Mouse (Mus musculus): ENCODE results near the gene Ppp2r5d. TPM values are rescaled to one million over a fixed set of nuclear protein-coding genes. Genes with fewer than 3 reads are reported as not detected.

Gene Ppp2r5d
- polyA plus RNA-seq (2015; fragmentation: Nextera tagmentation; extraction: Ambion mirVana) = 96.7 and 105 TPM in 2 replicates

DNA sequence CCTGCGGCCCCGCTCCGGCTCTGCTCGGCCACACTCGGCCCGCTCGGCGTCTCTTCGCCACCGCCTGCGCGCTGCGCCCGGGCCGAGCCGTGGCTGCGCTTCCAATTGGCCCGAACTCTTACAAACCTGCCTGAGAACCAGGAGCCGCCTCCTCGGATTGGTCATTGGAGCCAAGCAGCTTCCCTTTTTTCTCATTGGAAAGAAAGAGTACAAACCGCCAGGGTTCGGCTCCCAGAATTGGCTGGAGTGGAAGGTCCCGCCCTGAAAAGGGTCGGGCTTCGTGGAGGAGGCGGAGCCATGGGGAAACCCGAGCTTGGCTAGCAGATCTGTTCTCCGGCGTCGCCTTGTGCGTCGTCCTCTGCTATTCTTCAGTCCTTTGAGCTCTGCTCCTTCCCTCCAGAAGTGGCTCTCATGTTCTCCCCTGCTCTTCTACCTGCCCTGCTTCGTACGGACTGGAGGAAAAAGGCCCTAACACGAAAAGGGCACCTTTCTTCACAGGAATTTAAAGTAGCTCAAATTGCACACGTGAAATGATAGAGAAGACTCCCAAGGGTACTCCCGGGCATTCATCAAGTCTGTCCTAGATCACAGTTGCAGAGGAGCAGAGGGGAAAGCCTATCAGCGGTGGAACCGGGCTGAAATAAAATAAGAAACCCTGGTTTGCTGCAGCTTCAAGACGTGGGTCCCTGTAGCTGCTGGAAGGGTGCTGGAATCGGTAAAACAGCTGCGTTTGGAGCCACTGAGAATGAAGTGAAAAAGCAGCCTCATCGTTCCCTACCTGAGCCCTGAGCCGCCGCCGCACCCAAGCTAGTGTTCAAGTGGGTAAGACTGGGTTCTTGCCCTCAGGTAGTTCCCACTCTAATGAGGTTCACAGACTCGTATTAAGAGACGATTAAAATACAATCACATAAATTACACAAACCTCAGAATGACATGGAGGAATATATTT is at the start of gene Ppp2r5d:
Gene Ppp2r5d (minus strand): TSS at position 225 of the 949 bp plus-strand sequence.
- H3K27ac ChIP-seq = peak within 1 kb of the TSS; percentile 98
- ATAC-seq (replicated peaks; ENCODE audit: low FRiP score) = peak; percentile 97
- no peaks in the 10 kb centered on the region for H3K9me3 ChIP-seq (replicated peaks)
- H3K27me3 ChIP-seq = no peaks in the 10 kb centered on the region
- peak within 1 kb of the TSS; percentile 94 for H3K9ac ChIP-seq
- peak within 1 kb of the TSS; percentile 78 for H3K4me2 ChIP-seq
- peak within 1 kb of the TSS; percentile 93 for H3K4me3 ChIP-seq (replicated peaks)
- under 1% methylated on average over 48 of the region's 48 CpGs for WGBS
- 0 out of 2 replicates have a peak, but pooled peaks cover 7% of the 10 kb centered on the region for H3K36me3 ChIP-seq
- H3K4me1 ChIP-seq = peaks cover 40% of the 10 kb centered on the region

- peak; percentile 99 for ATAC-seq (replicated peaks; ENCODE audit: low FRiP score)
- Histone ChIP-seq H3K27ac (peak within 1 kb of the TSS; percentile 95), H3K4me3 (replicated peaks) (peak within 1 kb of the TSS; percentile 94), H3K4me2 (peak within 1 kb of the TSS; percentile 80), H3K9me3 (replicated peaks) (no peaks in the 10 kb centered on the region), H3K4me1 (peaks cover 19% of the 10 kb centered on the region), H3K36me3 (peaks cover 11% of the 10 kb centered on the region), H3K9ac (peak within 1 kb of the TSS; percentile 69), H3K27me3 (no peaks in the 10 kb centered on the region)
- WGBS = under 1% methylated on average over 58 of the region's 58 CpGs
Observed at GRCm38 (mm10) chr17:46751794-46752556, 47.1 kb upstream of the Ppp2r5d start, which contains the start of gene Cnpy3. Cnpy3 (minus strand) TSS chr17:46752214.

GRCm38 (mm10) chr17:46751056-46751793 is 46.3 kb upstream of the Ppp2r5d start:
- no peak for ATAC-seq (replicated peaks; ENCODE audit: low FRiP score)
- 18% methylated on average over 16 of the region's 16 CpGs for WGBS

GRCm38 (mm10) chr17:46750580-46750979 is 45.7 kb upstream of the Ppp2r5d start:
- peaks cover 19% of the 10 kb centered on the region for H3K4me1 ChIP-seq
- peak overlapping the region; percentile 94 for H3K4me3 ChIP-seq (replicated peaks)
- peaks cover 25% of the 10 kb centered on the region for H3K36me3 ChIP-seq
- H3K27ac ChIP-seq = peak overlapping the region; percentile 95; the same call in 1 of the 2 replicates
- H3K4me2 ChIP-seq = peak overlapping the region; percentile 80
- H3K9ac ChIP-seq = peak overlapping the region; percentile 69; the same call in 1 of the 2 replicates
- ATAC-seq (replicated peaks; ENCODE audit: low FRiP score) = no peak
- H3K9me3 ChIP-seq (replicated peaks) = no peaks in the 10 kb centered on the region
- H3K27me3 ChIP-seq = no peaks in the 10 kb centered on the region
- 86% methylated on average over 4 of the region's 4 CpGs for WGBS

More at GRCm38 (mm10) chr17:46751056-46751793, 46.3 kb upstream of the Ppp2r5d start:
- no peaks in the 10 kb centered on the region for H3K9me3 ChIP-seq (replicated peaks)
- H3K36me3 ChIP-seq = peaks cover 18% of the 10 kb centered on the region
- peaks cover 19% of the 10 kb centered on the region for H3K4me1 ChIP-seq
- H3K4me3 ChIP-seq (replicated peaks) = peak overlapping the region; percentile 94
- peak overlapping the region; percentile 69 for H3K9ac ChIP-seq
- peak overlapping the region; percentile 95 for H3K27ac ChIP-seq
- H3K4me2 ChIP-seq = peak overlapping the region; percentile 80
- no peaks in the 10 kb centered on the region for H3K27me3 ChIP-seq

- no peak overlapping the region for H3K4me3 ChIP-seq (replicated peaks)
- no peaks in the 10 kb centered on the region for H3K9me3 ChIP-seq (replicated peaks)
- WGBS = 87% methylated on average over 5 of the region's 5 CpGs
Observed at GRCm38 (mm10) chr17:46749282-46749681, 44.4 kb upstream of the Ppp2r5d start.

GRCm38 (mm10) chr17:46747806-46748205 is 42.9 kb upstream of the Ppp2r5d start:
- no peak overlapping the region for H3K4me3 ChIP-seq (replicated peaks)

More at GRCm38 (mm10) chr17:46749282-46749681, 44.4 kb upstream of the Ppp2r5d start:
- no peak overlapping the region for H3K9ac ChIP-seq
- H3K4me1 ChIP-seq = peaks cover 19% of the 10 kb centered on the region
- no peaks in the 10 kb centered on the region for H3K27me3 ChIP-seq
- no peak overlapping the region for H3K4me2 ChIP-seq
- H3K36me3 ChIP-seq = peaks cover 35% of the 10 kb centered on the region
- H3K27ac ChIP-seq = no peak overlapping the region
- ATAC-seq (replicated peaks; ENCODE audit: low FRiP score) = no peak

GRCm38 (mm10) chr17:46747234-46747633 is 42.3 kb upstream of the Ppp2r5d start:
- Histone ChIP-seq H3K4me3 (replicated peaks) (no peak overlapping the region), H3K4me2 (no peak overlapping the region), H3K27ac (no peak overlapping the region), H3K27me3 (no peaks in the 10 kb centered on the region), H3K4me1 (peaks cover 14% of the 10 kb centered on the region), H3K9me3 (replicated peaks) (no peaks in the 10 kb centered on the region), H3K36me3 (peaks cover 56% of the 10 kb centered on the region), H3K9ac (no peak overlapping the region)
- 87% methylated on average over 8 of the region's 8 CpGs for WGBS
- no peak for ATAC-seq (replicated peaks; ENCODE audit: low FRiP score)

More at GRCm38 (mm10) chr17:46747806-46748205, 42.9 kb upstream of the Ppp2r5d start:
- Histone ChIP-seq H3K27me3 (no peaks in the 10 kb centered on the region), H3K9me3 (replicated peaks) (no peaks in the 10 kb centered on the region), H3K36me3 (peaks cover 50% of the 10 kb centered on the region), H3K4me1 (peaks cover 19% of the 10 kb centered on the region), H3K4me2 (no peak overlapping the region), H3K9ac (no peak overlapping the region), H3K27ac (no peak overlapping the region)
- no peak for ATAC-seq (replicated peaks; ENCODE audit: low FRiP score)
- 98% methylated on average over 2 of the region's 2 CpGs for WGBS

DNA sequence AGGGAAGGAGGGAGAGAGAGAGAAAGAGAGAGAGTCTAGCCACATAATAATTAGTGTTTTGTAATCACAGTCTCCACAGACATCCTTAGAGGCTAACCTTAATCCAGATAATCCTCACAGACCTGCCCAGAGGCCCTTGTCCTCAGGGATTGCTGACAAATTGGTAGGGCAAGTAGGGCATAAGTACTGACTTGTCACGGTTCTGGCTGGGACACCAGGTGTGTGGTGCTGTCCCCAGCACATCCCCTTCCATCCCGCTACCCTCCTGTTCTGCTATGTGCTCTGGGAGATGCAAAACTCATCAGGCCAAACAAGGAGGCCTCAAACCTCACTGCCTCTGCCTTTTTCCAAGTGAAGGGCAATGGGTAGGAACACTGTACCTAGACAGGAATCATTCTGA is 40.6 kb upstream of the Ppp2r5d start:
- Histone ChIP-seq H3K4me1 (peaks cover 4% of the 10 kb centered on the region), H3K36me3 (peaks cover 66% of the 10 kb centered on the region), H3K4me2 (no peak overlapping the region), H3K9me3 (replicated peaks) (no peaks in the 10 kb centered on the region), H3K9ac (no peak overlapping the region), H3K4me3 (replicated peaks) (no peak overlapping the region), H3K27me3 (no peaks in the 10 kb centered on the region), H3K27ac (no peak overlapping the region)
- ATAC-seq (replicated peaks; ENCODE audit: low FRiP score) = no peak
- WGBS = 95% methylated on average over 2 of the region's 2 CpGs

GRCm38 (mm10) chr17:46742986-46743385 is 38.1 kb upstream of the Ppp2r5d start:
- peaks cover 63% of the 10 kb centered on the region for H3K36me3 ChIP-seq
- H3K27ac ChIP-seq = no peak overlapping the region
- no peak overlapping the region for H3K9ac ChIP-seq
- H3K9me3 ChIP-seq (replicated peaks) = no peaks in the 10 kb centered on the region
- ATAC-seq (replicated peaks; ENCODE audit: low FRiP score) = no peak
- no peak overlapping the region for H3K4me3 ChIP-seq (replicated peaks)
- H3K4me1 ChIP-seq = no peaks in the 10 kb centered on the region
- 86% methylated on average over 9 of the region's 9 CpGs for WGBS
- no peaks in the 10 kb centered on the region for H3K27me3 ChIP-seq
- no peak overlapping the region for H3K4me2 ChIP-seq

DNA sequence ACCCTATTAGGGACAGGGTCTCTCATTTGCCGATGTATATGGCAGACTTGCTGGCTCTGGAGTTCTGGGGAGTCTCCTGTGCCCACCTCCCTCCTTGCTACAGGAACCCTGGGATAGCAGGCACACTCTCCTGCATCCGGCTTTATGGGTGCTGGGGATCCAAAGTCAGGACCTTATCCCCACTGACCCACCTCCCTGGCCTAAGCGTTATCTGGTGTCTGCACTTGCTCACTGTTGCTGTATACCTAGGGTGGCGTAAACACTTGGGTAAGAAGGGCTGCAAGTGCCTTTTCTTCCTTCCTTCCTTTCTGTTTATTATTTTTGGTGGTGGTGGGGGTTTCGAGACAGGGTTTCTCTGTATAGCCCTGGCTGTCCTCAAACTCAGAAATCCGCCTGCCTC is 36.4 kb upstream of the Ppp2r5d start:
- H3K4me3 ChIP-seq (replicated peaks) = no peak overlapping the region
- H3K9me3 ChIP-seq (replicated peaks) = no peaks in the 10 kb centered on the region
- no peak overlapping the region for H3K4me2 ChIP-seq
- H3K4me1 ChIP-seq = no peaks in the 10 kb centered on the region
- H3K27me3 ChIP-seq = no peaks in the 10 kb centered on the region
- H3K9ac ChIP-seq = no peak overlapping the region
- WGBS = 92% methylated on average over 6 of the region's 6 CpGs
- ATAC-seq (replicated peaks; ENCODE audit: low FRiP score) = no peak
- H3K27ac ChIP-seq = no peak overlapping the region
- H3K36me3 ChIP-seq = peaks cover 59% of the 10 kb centered on the region

- no peak overlapping the region for H3K27ac ChIP-seq
- 63% methylated on average over 10 of the region's 10 CpGs for WGBS
- H3K9ac ChIP-seq = no peak overlapping the region
- H3K4me1 ChIP-seq = no peaks in the 10 kb centered on the region
- H3K36me3 ChIP-seq = peaks cover 25% of the 10 kb centered on the region
- H3K9me3 ChIP-seq (replicated peaks) = no peaks in the 10 kb centered on the region
- H3K27me3 ChIP-seq = no peaks in the 10 kb centered on the region
- no peak for ATAC-seq (replicated peaks; ENCODE audit: low FRiP score)
- no peak overlapping the region for H3K4me3 ChIP-seq (replicated peaks)
- H3K4me2 ChIP-seq = no peak overlapping the region
Observed at GRCm38 (mm10) chr17:46736160-46736559, 31.2 kb upstream of the Ppp2r5d start.

All from kidney, embryonic 15.5 days (tissue).